Mouse (Mus musculus) testis, postnatal 14 days (tissue): Measurements from ENCODE around the gene Mprip.
"Not testable (repeated sequence)": the region's sequence is repeated elsewhere in the genome, so short reads cannot be mapped to it uniquely, and the experiment has no call there.

ENCODE experiments used
- DNase-seq: peaks from one replicate; pipeline ENCODE4 v3.0.0; 2021; ENCODE audit warnings: low spot score

The Mprip gene

DNA sequence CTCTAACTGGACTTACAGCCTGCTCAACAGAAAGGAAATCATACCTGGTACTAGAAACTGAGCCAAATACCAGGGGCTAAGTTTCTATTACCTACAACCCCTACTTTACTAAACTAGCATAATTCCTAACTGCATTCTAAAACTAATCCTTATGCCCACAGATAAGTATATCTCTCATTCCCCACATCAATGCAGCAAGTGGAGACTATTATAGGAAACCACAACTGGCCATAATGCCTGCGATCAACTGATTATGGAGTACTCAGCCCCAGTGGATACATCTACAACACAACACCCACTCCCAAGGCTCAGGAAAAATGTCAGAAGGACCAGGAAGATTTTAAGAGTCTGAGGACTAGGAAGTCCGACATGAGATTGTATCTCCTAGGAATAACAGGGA lies 7.6 kb upstream of the Mprip start:
- DNase-seq, result no peak

- DNase-seq, result no peak
Observed at GRCm38 (mm10) chr11:59655337-59655736, 5.8 kb upstream of the Mprip start.

GRCm38 (mm10) chr11:59656016-59656415 lies 5.1 kb upstream of the Mprip start:
- DNase-seq, result no peak

- DNase-seq, result peak; percentile 20
Observed at GRCm38 (mm10) chr11:59661601-59662248, 620 bp downstream of the Mprip start.

DNA sequence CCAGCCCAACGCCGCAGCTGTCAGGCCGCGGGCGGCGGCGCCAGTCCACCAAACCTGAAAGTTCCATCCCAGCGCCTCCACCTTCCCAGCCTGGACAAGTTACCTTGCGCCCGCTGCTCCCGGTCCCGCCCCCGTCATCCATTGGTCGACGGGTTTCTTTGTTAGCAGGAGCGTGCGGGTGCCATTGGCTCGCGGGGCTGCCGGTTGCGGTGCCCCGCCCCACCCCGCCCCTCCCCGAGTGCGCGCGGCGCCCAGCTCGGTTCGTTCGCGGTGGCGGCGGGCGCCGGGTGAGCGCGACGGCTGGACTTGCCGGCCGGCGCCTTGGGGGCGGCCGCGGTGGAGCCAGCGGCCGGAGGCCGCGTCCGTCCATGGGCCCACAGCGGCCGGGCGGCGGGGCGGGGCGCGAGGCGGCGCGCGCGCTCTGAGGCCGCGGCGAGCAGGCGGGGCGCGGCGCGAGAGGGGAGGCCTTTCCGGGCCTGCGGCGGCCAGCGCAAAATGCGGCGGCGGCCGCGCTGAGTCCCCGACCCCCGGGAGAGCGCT lies 1.2 kb downstream of the Mprip start:
- peak; percentile 99 for DNase-seq

GRCm38 (mm10) chr11:59662877-59663775 lies 2.0 kb downstream of the Mprip start:
- DNase-seq, result peak; percentile 55

DNA sequence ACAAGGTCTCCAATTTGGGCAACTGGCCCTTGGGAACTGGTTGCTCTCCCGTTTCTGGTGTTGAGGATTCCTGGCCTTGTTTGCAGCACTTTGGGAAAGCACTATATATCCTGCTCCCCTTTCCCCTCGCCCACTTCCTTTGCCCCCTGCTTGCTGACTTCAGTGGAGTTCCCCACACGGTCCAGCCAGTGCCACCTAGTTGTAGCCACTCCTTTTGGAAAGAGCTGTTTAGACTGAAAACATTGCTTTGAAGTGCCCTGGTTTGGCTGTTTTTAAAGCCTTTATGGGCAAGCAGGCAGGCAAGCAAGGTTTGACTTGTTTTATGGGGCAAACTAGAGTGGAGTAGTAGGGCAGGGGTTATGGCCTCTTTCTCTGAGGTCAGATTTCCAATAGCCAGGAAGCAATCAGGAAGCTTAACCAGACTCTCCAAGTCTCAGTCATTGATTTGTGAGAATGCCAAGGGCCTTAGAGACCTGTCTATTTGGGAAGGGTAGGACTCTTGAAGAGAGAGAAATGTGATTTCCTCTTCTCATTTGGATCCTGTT lies 2.7 kb downstream of the Mprip start:
- no peak for DNase-seq

DNA sequence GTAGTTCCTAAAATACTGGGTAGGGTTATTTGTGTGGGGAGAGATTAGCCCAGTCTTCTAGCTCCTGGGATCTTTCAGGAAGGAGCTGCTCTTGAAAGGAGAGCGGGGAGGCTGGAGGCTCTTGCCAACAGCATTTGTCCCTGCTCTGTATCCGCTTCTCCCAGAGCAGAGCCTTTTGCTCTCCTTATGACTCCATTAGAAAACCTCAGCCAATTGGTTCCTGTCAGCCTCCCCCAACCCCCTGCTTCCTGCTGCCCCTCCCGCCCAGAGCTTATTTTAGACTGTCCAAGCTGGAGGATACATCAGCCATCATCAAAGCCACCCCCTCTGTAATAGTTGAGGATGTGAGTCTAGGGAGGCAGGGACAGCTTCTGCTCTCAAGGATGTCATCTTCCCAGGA lies 3.7 kb downstream of the Mprip start:
- peak; percentile 16 for DNase-seq

- DNase-seq, result no peak
Observed at GRCm38 (mm10) chr11:59671049-59671693, 10.1 kb downstream of the Mprip start.

DNA sequence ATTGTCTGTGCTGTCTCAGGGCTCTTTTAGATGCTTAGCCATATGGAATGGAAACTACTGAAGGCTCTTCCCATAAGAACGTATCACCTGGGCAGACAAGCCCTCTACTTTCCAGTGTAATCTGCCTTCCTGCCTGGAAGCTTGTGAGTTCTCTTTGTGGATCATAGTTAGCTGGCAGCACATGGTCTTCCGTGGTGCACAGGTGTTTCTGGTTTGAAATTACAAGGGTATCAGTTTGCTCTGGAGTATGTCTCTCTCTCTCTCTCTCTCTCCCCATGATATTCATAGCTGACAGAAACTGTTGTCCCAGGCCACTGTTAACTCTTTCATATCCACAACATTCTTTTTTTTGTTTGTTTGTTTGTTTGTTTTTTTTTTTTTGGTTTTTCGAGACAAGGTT lies 12.9 kb downstream of the Mprip start:
- no peak for DNase-seq

GRCm38 (mm10) chr11:59674746-59675145 lies 13.6 kb downstream of the Mprip start:
- not testable (repeated sequence) for DNase-seq

DNA sequence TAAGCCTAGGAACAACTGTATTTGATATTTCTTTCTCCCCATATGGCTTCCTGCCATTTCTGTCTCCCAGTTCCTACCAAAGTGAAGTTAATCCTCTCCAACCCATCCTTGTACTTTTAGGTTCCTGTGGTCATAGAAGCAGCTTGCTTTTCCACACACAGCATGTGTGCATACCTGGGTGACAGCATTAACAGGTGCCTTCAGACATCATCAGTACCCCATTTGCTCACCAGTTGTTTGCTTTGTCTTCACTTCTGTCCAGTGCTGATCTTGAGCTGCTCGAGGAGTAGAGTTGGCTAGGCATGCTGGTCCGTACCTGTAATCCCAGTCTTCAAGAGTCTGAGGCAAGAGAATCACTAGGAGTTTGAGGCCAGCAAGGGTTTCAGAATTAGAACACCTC lies 16.7 kb downstream of the Mprip start:
- no peak for DNase-seq

GRCm38 (mm10) chr11:59678693-59679092 lies 17.6 kb downstream of the Mprip start:
- no peak for DNase-seq

DNA sequence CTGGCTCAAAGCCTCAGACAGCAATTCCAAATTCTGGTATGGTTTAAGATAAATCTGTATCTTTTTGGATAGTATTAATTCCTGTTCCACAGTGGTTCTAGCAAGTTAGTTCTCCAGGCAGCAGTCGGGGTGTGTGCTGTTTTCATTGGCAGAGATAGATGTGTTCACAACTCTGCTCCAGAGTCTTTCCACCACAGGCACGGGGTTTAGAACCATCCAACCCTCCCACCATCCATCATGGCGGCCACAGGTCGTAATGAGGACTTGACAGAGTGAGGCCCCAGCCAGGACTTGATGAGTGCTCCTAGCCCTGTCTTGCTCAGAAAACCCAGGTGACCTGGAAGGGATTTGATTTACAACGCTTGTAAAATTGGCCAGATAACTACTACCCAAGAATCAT lies 19.0 kb downstream of the Mprip start:
- DNase-seq, result no peak

- no peak for DNase-seq
Observed at GRCm38 (mm10) chr11:59684956-59685355, 23.9 kb downstream of the Mprip start.

DNA sequence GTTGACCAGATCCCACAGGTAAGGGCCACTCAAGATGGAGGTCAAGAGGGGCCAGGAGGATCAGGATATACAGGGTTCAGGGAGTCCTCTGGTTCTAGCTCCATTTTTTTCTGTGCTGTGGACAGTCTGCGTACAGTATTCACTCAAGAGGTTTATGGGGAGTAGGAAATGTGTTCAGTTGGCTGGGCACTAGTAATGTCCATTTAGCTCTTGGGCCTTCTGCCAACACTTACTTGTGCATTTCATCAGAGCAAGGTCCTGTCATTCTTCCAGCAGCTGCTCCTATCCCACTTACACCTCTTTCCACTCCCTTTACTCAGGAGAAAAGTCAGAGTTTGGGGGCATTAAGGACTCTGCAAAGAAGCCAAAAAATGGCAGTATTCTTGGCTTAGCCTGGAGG lies 33.4 kb downstream of the Mprip start:
- DNase-seq, result no peak

DNA sequence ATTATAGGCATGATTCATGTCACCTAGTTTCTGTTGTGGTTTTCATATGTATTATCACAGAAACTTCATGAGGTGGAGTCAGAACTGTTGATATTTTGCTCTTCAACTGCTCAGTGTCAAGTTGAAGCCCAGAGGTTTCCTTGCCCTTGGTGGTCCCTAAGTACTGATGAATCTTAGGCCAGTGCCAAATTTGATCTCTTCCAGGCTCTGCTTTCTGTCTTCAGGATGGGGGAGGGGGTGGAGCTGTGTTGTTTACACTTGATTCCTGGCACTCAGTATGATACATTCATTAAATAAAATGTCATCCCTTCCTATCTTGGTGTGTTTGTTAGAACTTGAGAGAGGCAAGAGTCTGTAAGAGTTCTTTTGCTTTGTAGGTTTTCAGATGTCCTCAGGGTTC lies 34.4 kb downstream of the Mprip start:
- no peak for DNase-seq

- DNase-seq, result no peak
Observed at GRCm38 (mm10) chr11:59697572-59697971, 36.5 kb downstream of the Mprip start.

GRCm38 (mm10) chr11:59700787-59701186 lies 39.7 kb downstream of the Mprip start:
- DNase-seq, result no peak

DNA sequence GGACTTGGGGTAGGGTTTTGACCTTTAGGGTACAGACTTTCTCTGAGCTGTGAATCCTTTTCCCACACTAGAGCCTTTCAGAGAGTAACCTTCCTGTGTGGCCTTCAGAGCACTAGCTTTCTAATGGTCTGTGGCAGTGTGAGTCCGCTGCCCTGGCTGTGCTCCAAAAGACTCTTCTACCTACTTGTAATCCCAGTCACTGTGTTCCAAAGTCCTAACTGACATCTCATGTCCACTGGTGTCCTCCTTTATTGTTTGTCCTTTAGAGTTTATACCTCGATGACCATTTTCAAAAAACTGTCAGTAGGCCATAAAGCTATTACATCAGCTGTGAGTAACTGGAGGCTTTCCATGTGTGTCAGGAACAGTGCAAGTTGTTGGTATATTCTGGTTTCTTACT lies 44.0 kb downstream of the Mprip start:
- no peak for DNase-seq

- no peak for DNase-seq
Observed at GRCm38 (mm10) chr11:59707481-59707880, 46.4 kb downstream of the Mprip start.

GRCm38 (mm10) chr11:59707931-59708611 lies 47.0 kb downstream of the Mprip start:
- DNase-seq, result peak; percentile 68
